8 mouse cellular contexts compared by ENCODE assay signal in the genomic region with DNA sequence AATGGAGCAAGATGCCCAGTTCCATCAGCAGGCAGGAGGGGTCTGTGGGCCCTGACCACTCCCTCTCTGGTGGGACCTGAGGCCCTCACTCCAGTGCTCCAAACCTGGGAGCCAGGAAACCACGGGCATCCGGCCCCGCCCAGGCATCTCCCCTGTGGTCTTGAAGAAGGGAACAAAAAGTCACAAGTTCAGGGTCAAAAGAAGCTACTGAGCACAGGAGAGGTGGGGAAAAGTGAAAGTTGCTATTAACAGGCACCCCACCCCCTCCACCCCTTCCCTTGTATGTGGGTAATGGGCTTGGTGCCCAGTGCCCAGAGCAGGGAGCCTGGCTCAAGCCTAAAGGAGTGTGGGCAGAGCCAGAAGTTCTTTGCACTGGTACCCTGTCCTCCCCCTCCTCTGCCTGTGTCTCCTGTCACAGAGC. TPM values are rescaled to one million over a fixed set of nuclear protein-coding genes. Genes with fewer than 3 reads are reported as not detected.
DNase-seq lines count a peak whose midpoint lies in the region; ATAC-seq and TF ChIP-seq lines count a peak whose summit lies in the region.

No protein-coding gene starts in this region.

- H3K9me3 ChIP-seq in heart, embryonic 13.5 days: no peaks in the 10 kb centered on the region
- no peaks in the 10 kb centered on the region for H3K9me3 ChIP-seq in hindbrain, embryonic 15.5 days
- H3K9me3 ChIP-seq in lung, embryonic 16.5 days (ENCODE audit: control insufficient read depth, low read length): no peaks in the 10 kb centered on the region

- 70% methylated on average over 3 of the region's 3 CpGs for WGBS in heart, embryonic 13.5 days
- WGBS in bone marrow, adult 2 months: 10% methylated on average over 3 of the region's 3 CpGs
- 42% methylated on average over 3 of the region's 3 CpGs for WGBS in hindbrain, embryonic 15.5 days
- 52% methylated on average over 3 of the region's 3 CpGs for WGBS in lung, embryonic 16.5 days

- no peak overlapping the region for H3K4me3 ChIP-seq in heart, embryonic 13.5 days
- no peak overlapping the region for H3K4me3 ChIP-seq in bone marrow, adult 2 months (replicated peaks; ENCODE audit: control insufficient read depth, low read depth, low read length)
- no peak overlapping the region for H3K4me3 ChIP-seq in hindbrain, embryonic 15.5 days
- no peak overlapping the region for H3K4me3 ChIP-seq in lung, embryonic 16.5 days (ENCODE audit: low read length)

- no peak overlapping the region; the same call in 1 of the 2 replicates for H3K9ac ChIP-seq in heart, embryonic 13.5 days
- H3K9ac ChIP-seq in hindbrain, embryonic 15.5 days: no peak overlapping the region
- H3K9ac ChIP-seq in lung, embryonic 16.5 days (ENCODE audit: low read length): 0 out of 2 replicates have a peak overlapping the region, but pooled peaks have one; percentile 12

- H3K36me3 ChIP-seq in heart, embryonic 13.5 days: peaks cover 68% of the 10 kb centered on the region
- H3K36me3 ChIP-seq in hindbrain, embryonic 15.5 days: peaks cover 25% of the 10 kb centered on the region
- H3K36me3 ChIP-seq in lung, embryonic 16.5 days (ENCODE audit: control insufficient read depth, insufficient read depth, low read length): peaks cover 40% of the 10 kb centered on the region

- ATAC-seq in heart, embryonic 13.5 days (ENCODE audit: extremely low read depth, insufficient number of reproducible peaks, low FRiP score, low TSS enrichment): no peak
- peak; percentile 13 for ATAC-seq in hindbrain, embryonic 15.5 days (ENCODE audit: low FRiP score, low read depth)
- ATAC-seq in lung, embryonic 16.5 days (ENCODE audit: low read depth): no peak
- no peak for ATAC-seq in erythroid progenitor cell, adult 5-6 weeks (replicated peaks; ENCODE audit: low FRiP score, poor library complexity, severe bottlenecking)

- H3K4me2 ChIP-seq in heart, embryonic 13.5 days: no peak overlapping the region
- peak overlapping the region; percentile 30 for H3K4me2 ChIP-seq in hindbrain, embryonic 15.5 days
- no peak overlapping the region for H3K4me2 ChIP-seq in lung, embryonic 16.5 days (ENCODE audit: low read depth, low read length)

- TF ChIP-seq POLR2A in bone marrow, adult 2 months (IDR thresholded peaks at IDR 0.05; ENCODE audit: borderline replicate concordance, control insufficient read depth, low read depth, low read length): no peak

- no peaks in the 10 kb centered on the region for H3K27me3 ChIP-seq in heart, embryonic 13.5 days (replicated peaks)
- no peaks in the 10 kb centered on the region for H3K27me3 ChIP-seq in hindbrain, embryonic 15.5 days
- no peaks in the 10 kb centered on the region for H3K27me3 ChIP-seq in lung, embryonic 16.5 days (ENCODE audit: control insufficient read depth, insufficient read depth, low read depth, low read length)

- peaks cover 60% of the 10 kb centered on the region for H3K4me1 ChIP-seq in heart, embryonic 13.5 days
- H3K4me1 ChIP-seq in bone marrow, adult 2 months (ENCODE audit: control insufficient read depth, insufficient read depth, low read length): peaks cover 29% of the 10 kb centered on the region
- peaks cover 77% of the 10 kb centered on the region for H3K4me1 ChIP-seq in hindbrain, embryonic 15.5 days (replicated peaks)
- H3K4me1 ChIP-seq in lung, embryonic 16.5 days (replicated peaks; ENCODE audit: control insufficient read depth, insufficient read depth, low read length): peaks cover 44% of the 10 kb centered on the region

- no peak for TF ChIP-seq CTCF in bone marrow, adult 2 months (IDR thresholded peaks at IDR 0.05; ENCODE audit: control insufficient read depth, insufficient read depth, low read length)

- DNase-seq in heart, postnatal 4 days: no peak
- peak; percentile 57 for DNase-seq in spleen, adult 12 weeks (ENCODE audit: low spot score)
- DNase-seq in ovary, postnatal 14 days (ENCODE audit: low spot score): no peak

- H3K27ac ChIP-seq in heart, embryonic 13.5 days (replicated peaks): peak overlapping the region; percentile 22; the same call in 1 of the 2 replicates
- peak overlapping the region; percentile 92 for H3K27ac ChIP-seq in bone marrow, adult 2 months (ENCODE audit: control insufficient read depth, insufficient read depth, low read depth, low read length, poor library complexity)
- peak overlapping the region; percentile 95 for H3K27ac ChIP-seq in hindbrain, embryonic 15.5 days (replicated peaks)
- peak overlapping the region; percentile 47 for H3K27ac ChIP-seq in lung, embryonic 16.5 days (ENCODE audit: low read length)

RNA-seq across cellular contexts. Expression of a gene that starts 17.6 kb away (rescaled TPM):
- 22.9 and 23.7 TPM in 2 replicates for polyA plus RNA-seq in heart, embryonic 13.5 days (2015; fragmentation: Nextera tagmentation; extraction: Ambion mirVana)
- 10 to 100 TPM; 39.6 to 41.1 TPM for total RNA-seq in heart, postnatal 4 days (2021)
- polyA plus RNA-seq in bone marrow, adult 2 months (2011; ENCODE audit: insufficient read depth, insufficient read length, low replicate concordance, missing spikeins): 15.4 and 20.5 TPM in 2 replicates
- polyA plus RNA-seq in hindbrain, embryonic 15.5 days (2015; fragmentation: Nextera tagmentation; extraction: Ambion mirVana): 18.6 and 24.6 TPM in 2 replicates
- 24.2 and 27.1 TPM in 2 replicates for polyA plus RNA-seq in lung, embryonic 16.5 days (2015; fragmentation: Nextera tagmentation; extraction: Ambion mirVana)
- 27.2 and 34.2 TPM in 2 replicates for total RNA-seq in erythroid progenitor cell, adult 5-6 weeks (2015; ENCODE audit: low replicate concordance)
- 30.4 and 32.7 TPM in 2 replicates for total RNA-seq in erythroid progenitor cell, adult 5-6 weeks (2017; ENCODE audit: low replicate concordance)

RNA-seq across cellular contexts. Expression of a gene that starts 54.7 kb away (rescaled TPM):
- polyA plus RNA-seq in heart, embryonic 13.5 days (2015; fragmentation: Nextera tagmentation; extraction: Ambion mirVana): 19.7 and 24.5 TPM in 2 replicates
- total RNA-seq in heart, postnatal 4 days (2021): 10 to 100 TPM; 31.4 to 36.9 TPM
- 19.2 and 34.2 TPM in 2 replicates for polyA plus RNA-seq in bone marrow, adult 2 months (2011; ENCODE audit: insufficient read depth, insufficient read length, low replicate concordance, missing spikeins)
- polyA plus RNA-seq in hindbrain, embryonic 15.5 days (2015; fragmentation: Nextera tagmentation; extraction: Ambion mirVana): 68.9 and 71.1 TPM in 2 replicates
- 36.3 and 39.3 TPM in 2 replicates for polyA plus RNA-seq in lung, embryonic 16.5 days (2015; fragmentation: Nextera tagmentation; extraction: Ambion mirVana)
- 0.72 and 3.8 TPM in 2 replicates for total RNA-seq in erythroid progenitor cell, adult 5-6 weeks (2015; ENCODE audit: low replicate concordance)
- total RNA-seq in erythroid progenitor cell, adult 5-6 weeks (2017; ENCODE audit: low replicate concordance): 1.9 TPM in 1 of 2 replicates, not detected in the other

Comparison
In these comparisons a context has a peak if more than half of its experiments do, and no peak if none do; other contexts are left out.
1. H3K27ac ChIP-seq: peak in every context shown above with its lines; median percentile 95 in hindbrain, embryonic 15.5 days; 92 in bone marrow, adult 2 months; 47 in lung, embryonic 16.5 days; 22 in heart, embryonic 13.5 days.